Mouse (Mus musculus) megakaryocyte, embryonic 14.5 days (primary cell): ENCODE data around the gene Ifna5.
"Not testable (repeated sequence)": the region's sequence is repeated elsewhere in the genome, so short reads cannot be mapped to it uniquely, and the experiment has no call there.

Source experiments
- FLI1 ChIP-seq: IDR thresholded peaks from 2 replicates; pipeline ENCODE4 v1.6.1; 2012; ENCODE audit warnings: low read length, inconsistent platforms, mixed read lengths
- GATA1 ChIP-seq: IDR thresholded peaks from 3 replicates; pipeline ENCODE4 v1.6.1; 2012; ENCODE audit warnings: mixed read lengths, low read length, inconsistent platforms, borderline replicate concordance

DNA sequence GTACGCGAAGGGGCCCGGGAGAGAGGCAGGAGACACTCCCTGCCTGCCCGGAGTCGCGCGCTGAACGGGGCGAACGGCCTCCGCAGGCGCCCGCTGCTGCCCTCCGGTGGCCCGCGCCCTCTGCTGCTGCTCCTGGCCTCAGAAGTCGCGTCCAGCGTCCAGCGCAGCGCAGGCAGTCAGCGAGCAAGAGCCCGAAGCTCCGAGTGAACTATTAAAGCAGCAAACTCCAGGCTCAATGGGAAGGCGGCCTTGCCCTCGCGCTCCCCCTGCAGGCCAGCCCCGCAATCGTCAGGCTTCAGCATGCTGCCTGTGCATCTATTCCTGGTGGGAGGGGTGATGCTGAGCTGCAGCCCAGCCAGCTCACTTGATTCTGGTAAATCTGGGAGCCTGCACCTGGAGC lies 32.4 kb upstream of the Ifna5 start, which contains the start of gene Gm13287:
- not testable (repeated sequence) for TF ChIP-seq GATA1, FLI1
